ENCODE assay signal across 8 mouse cellular contexts in the genomic region with DNA sequence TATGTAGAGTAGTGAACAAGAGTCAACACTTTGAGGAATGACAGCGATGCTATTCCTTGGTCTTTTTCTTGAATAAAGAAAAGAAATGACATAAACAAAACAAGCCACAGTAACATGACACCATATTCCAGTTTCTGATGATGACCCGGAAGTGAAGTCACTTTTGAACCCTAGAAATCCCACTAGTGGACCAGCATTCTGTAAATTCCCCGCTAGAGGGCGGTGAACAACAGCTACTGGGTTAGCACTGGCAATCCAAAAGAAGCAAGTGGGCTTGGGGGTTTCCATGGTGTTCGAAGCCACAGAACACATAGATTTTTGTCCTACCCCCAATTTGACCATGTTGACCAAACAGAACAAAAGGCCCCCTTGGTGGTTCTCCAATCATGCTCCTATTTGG.
DNase-seq lines count a peak whose midpoint lies in the region; ATAC-seq and TF ChIP-seq lines count a peak whose summit lies in the region.

No protein-coding gene starts in this region.

- no peak overlapping the region for H3K4me3 ChIP-seq in neural tube, embryonic 15.5 days (replicated peaks)
- H3K4me3 ChIP-seq in cortical plate, adult 2 months (ENCODE audit: insufficient read depth, low read length), result no peak overlapping the region
- no peak overlapping the region for H3K4me3 ChIP-seq in neural tube, embryonic 11.5 days (ENCODE audit: low read depth, low read length)

- H3K9ac ChIP-seq in neural tube, embryonic 15.5 days (replicated peaks), result no peak overlapping the region
- H3K9ac ChIP-seq in neural tube, embryonic 11.5 days (ENCODE audit: low read length), result no peak overlapping the region

- H3K9me3 ChIP-seq in neural tube, embryonic 15.5 days (replicated peaks), result no peaks in the 10 kb centered on the region
- no peaks in the 10 kb centered on the region for H3K9me3 ChIP-seq in neural tube, embryonic 11.5 days (ENCODE audit: control insufficient read depth, low read length)

- WGBS in neural tube, embryonic 15.5 days, result 35% methylated on average over 5 of the region's 5 CpGs
- WGBS in neural tube, embryonic 11.5 days, result 41% methylated on average over 5 of the region's 5 CpGs

- no peak for TF ChIP-seq POLR2A in cortical plate, adult 2 months (IDR thresholded peaks at IDR 0.05; ENCODE audit: extremely low read depth, insufficient read depth, low read length)

- no peak overlapping the region for H3K4me2 ChIP-seq in neural tube, embryonic 15.5 days
- H3K4me2 ChIP-seq in neural tube, embryonic 11.5 days (ENCODE audit: low read depth), result no peak overlapping the region

- no peak overlapping the region for H3K27ac ChIP-seq in neural tube, embryonic 15.5 days (replicated peaks)
- H3K27ac ChIP-seq in cortical plate, adult 2 months (ENCODE audit: insufficient read depth, low read length), result no peak overlapping the region
- no peak overlapping the region for H3K27ac ChIP-seq in neural tube, embryonic 11.5 days (ENCODE audit: low read depth, low read length)

- intact Hi-C loops in left cerebral cortex, postnatal 25 days (cut with DNase I), result loop anchor here (5.0 kb wide), 1 partner anchor 294 kb away; no protein-coding TSS in a partner anchor

- H3K4me1 ChIP-seq in neural tube, embryonic 15.5 days, result peaks cover 18% of the 10 kb centered on the region; the same call in 1 of the 2 replicates
- H3K4me1 ChIP-seq in cortical plate, adult 2 months (ENCODE audit: control insufficient read depth, insufficient read depth, low read length), result peaks cover 6% of the 10 kb centered on the region
- no peaks in the 10 kb centered on the region for H3K4me1 ChIP-seq in neural tube, embryonic 11.5 days (ENCODE audit: control insufficient read depth, insufficient read depth, low read length)

- H3K36me3 ChIP-seq in neural tube, embryonic 15.5 days, result no peaks in the 10 kb centered on the region
- H3K36me3 ChIP-seq in neural tube, embryonic 11.5 days (ENCODE audit: control insufficient read depth, insufficient read depth, low read length), result no peaks in the 10 kb centered on the region

- peak; percentile 68 for TF ChIP-seq CTCF in cortical plate, adult 2 months (IDR thresholded peaks at IDR 0.05; ENCODE audit: extremely low read depth, insufficient read depth, low read length)

- H3K27me3 ChIP-seq in neural tube, embryonic 15.5 days (replicated peaks), result no peaks in the 10 kb centered on the region
- H3K27me3 ChIP-seq in neural tube, embryonic 11.5 days (ENCODE audit: control insufficient read depth, insufficient read depth, low read length), result no peaks in the 10 kb centered on the region

- ATAC-seq in neural tube, embryonic 15.5 days (ENCODE audit: low FRiP score), result no peak
- ATAC-seq in neural tube, embryonic 11.5 days (ENCODE audit: insufficient read depth, low FRiP score, low TSS enrichment), result no peak

- DNase-seq in neural tube, embryonic 10.5 days (ENCODE audit: extremely low spot score, low spot score), result peak; percentile 69
- peak; percentile 16 for DNase-seq in WW6 (ENCODE audit: low read depth, low spot score)
- DNase-seq in heart, postnatal 4 days, result peak; percentile 82
- peak; percentile 63 to 71 for DNase-seq in left cerebral cortex, postnatal 25 days (ENCODE audit: low spot score in 2 of 2)
- peak; percentile 72 for DNase-seq in neural tube, embryonic 11.5 days (ENCODE audit: low spot score)
- DNase-seq in yolk sac, embryonic 10.5 days (ENCODE audit: low spot score), result peak; percentile 46

Comparison
In these comparisons a context has a peak if more than half of its experiments do, and no peak if none do; other contexts are left out.
1. DNase-seq: peak in every context shown above with its lines; median percentile 82 in heart, postnatal 4 days; 72 in neural tube, embryonic 11.5 days; 69 in neural tube, embryonic 10.5 days; 67 in left cerebral cortex, postnatal 25 days; 46 in yolk sac, embryonic 10.5 days; 16 in WW6.